24 mouse cellular contexts compared by ENCODE assay signal in the genomic region with DNA sequence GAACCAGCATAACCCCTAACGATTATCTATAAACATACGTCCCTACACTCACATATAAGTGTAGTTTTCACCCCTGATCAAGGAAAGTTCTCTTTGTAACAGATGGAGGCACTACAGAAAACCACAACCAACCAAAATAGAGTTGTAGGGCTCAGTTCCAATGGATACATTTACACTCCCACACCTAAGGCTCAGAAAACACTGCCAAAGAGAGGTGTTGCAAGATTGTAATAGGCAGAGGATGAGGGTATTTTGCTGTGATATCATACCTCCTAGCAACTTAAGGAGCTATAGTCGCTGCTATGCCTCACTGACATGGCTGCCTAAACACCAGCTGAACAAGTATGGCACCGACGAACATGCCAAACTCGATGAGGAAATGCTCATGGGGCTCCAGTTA. TPM values are rescaled to one million over a fixed set of nuclear protein-coding genes. Genes with fewer than 3 reads are reported as not detected.
DNase-seq lines count a peak whose midpoint lies in the region; ATAC-seq lines count a peak whose summit lies in the region.
"Had no signal": no experiment of that assay in that cellular context is flagged by ENCODE, and none has a peak within 500 bp of the region (broad histone marks: within the 10 kb centered on the region; RNA-seq: fewer than 3 reads in every experiment).

No protein-coding gene starts in this region.

- ATAC-seq in frontal cortex, adult (ENCODE audit: low TSS enrichment) = peak; percentile 80
- no peak for ATAC-seq in forebrain, embryonic 14.5 days
- ATAC-seq in erythroblast, adult 5-6 weeks (replicated peaks; ENCODE audit: low FRiP score, poor library complexity, severe bottlenecking) = no peak
- ATAC-seq: activated CD4-positive, CD25-positive, alpha-beta regulatory T cell, adult 4 months; CD4-positive, CD25-positive, alpha-beta regulatory T cell, adult 4 months; Patski had no signal

- no peaks in the 10 kb centered on the region for H3K4me1 ChIP-seq in forebrain, embryonic 14.5 days (ENCODE audit: control insufficient read depth, insufficient read depth, low read length)

- no peak overlapping the region for H3K27ac ChIP-seq in forebrain, embryonic 14.5 days (ENCODE audit: low read depth, low read length)

- no peaks in the 10 kb centered on the region for H3K36me3 ChIP-seq in forebrain, embryonic 14.5 days (ENCODE audit: control insufficient read depth, insufficient read depth, low read length)
- H3K36me3 ChIP-seq: G1E had no signal

- 87% methylated on average over 6 of the region's 6 CpGs for WGBS in forebrain, embryonic 14.5 days

- DNase-seq in frontal cortex, postnatal 14 days (ENCODE audit: low spot score in 2 of 2) = no peak
- peak; percentile 9 for DNase-seq in right cerebral cortex, adult 18-20 months
- no peak for DNase-seq in right cerebral cortex, postnatal 36 days (ENCODE audit: low spot score in 2 of 2)
- peak; percentile 46 for DNase-seq in brain, adult 2 months (ENCODE audit: low read depth, low spot score)
- DNase-seq in telencephalon, adult 2 months (ENCODE audit: low read depth, low spot score) = peak; percentile 12
- DNase-seq in forebrain, embryonic 14.5 days (ENCODE audit: low spot score) = no peak
- DNase-seq: adrenal gland, adult 2 months; adrenal gland, adult 8-10 months; adrenal gland, postnatal 10 days; adrenal gland, postnatal 14 days; adrenal gland, postnatal 25 days; adrenal gland, postnatal 36 days; B cell, adult 2 months; cerebellum, adult 11 months; cerebellum, adult 11-12 months; cerebellum, adult 18-20 months had no signal

- no peaks in the 10 kb centered on the region for H3K9me3 ChIP-seq in forebrain, embryonic 14.5 days (replicated peaks; ENCODE audit: control insufficient read depth, low read length)

- H3K27me3 ChIP-seq in forebrain, embryonic 14.5 days (replicated peaks; ENCODE audit: control insufficient read depth, insufficient read depth, low read length) = no peaks in the 10 kb centered on the region
- H3K27me3 ChIP-seq: CH12.LX had no signal

- no peak overlapping the region for H3K4me2 ChIP-seq in forebrain, embryonic 14.5 days (ENCODE audit: low read length)

- no peak overlapping the region for H3K9ac ChIP-seq in forebrain, embryonic 14.5 days (ENCODE audit: low read length)

- no peak overlapping the region for H3K4me3 ChIP-seq in forebrain, embryonic 14.5 days (ENCODE audit: low read depth, low read length)

RNA-seq across cellular contexts. Expression of a gene that starts 44.4 kb away (rescaled TPM):
- 13.8 and 23.4 TPM in 2 replicates for polyA plus RNA-seq in forebrain, embryonic 14.5 days (2014; fragmentation: Nextera tagmentation; extraction: Ambion mirVana)
- total RNA-seq in erythroblast, adult 5-6 weeks (2015; ENCODE audit: low replicate concordance) = not detected in 2 replicates
- not detected in 2 replicates for total RNA-seq in erythroblast, adult 5-6 weeks (2017; ENCODE audit: low replicate concordance)
- total RNA-seq: CH12.LX, MEL had no signal
- polyA plus RNA-seq: activated CD4-positive, CD25-positive, alpha-beta regulatory T cell, adult 4 months; G1E had no signal

Comparison
In these comparisons a context has a peak if more than half of its experiments do, and no peak if none do; other contexts are left out.
1. DNase-seq: peak in right cerebral cortex, adult 18-20 months (single experiment), brain, adult 2 months (single experiment) and telencephalon, adult 2 months (single experiment); none in frontal cortex, postnatal 14 days (0 of 2), right cerebral cortex, postnatal 36 days (0 of 2) and forebrain, embryonic 14.5 days (single experiment).